Mouse (Mus musculus): ENCODE measurements around the gene Sprr2e. TPM values are rescaled to one million over a fixed set of nuclear protein-coding genes. Genes with fewer than 3 reads are reported as not detected.

Gene Sprr2e
- polyA plus RNA-seq (2012; rRNA removed), result not detected in 2 replicates

DNA sequence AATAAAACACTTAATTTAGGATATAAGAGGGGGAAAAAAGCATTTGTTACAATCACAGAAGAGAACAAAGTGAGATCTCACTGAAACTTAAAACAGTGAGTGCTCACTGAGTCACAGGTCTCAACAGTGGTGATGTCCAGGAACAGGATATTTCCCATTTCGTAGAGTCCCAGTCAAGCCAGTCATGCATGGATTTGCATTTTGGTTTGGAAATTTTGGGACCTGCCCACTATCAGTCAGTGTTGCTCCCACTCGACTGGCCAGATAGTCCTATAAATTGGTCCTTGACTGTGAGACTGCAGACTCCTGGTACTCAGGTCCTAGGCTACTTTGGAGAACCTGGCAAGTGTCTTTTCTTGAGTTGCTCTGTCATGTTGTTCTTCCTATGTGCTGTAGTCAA is at the start of gene Sprr2e:
Sprr2e (plus strand) TSS at position 301 of the 400 bp plus-strand sequence.
- no peak within 1 kb of the TSS for H3K27ac ChIP-seq (ENCODE audit: control insufficient read depth, insufficient read depth, low read depth, low read length)
- H3K4me1 ChIP-seq (ENCODE audit: control insufficient read depth, insufficient read depth, low read length), result no peaks in the 10 kb centered on the region
- H3K36me3 ChIP-seq (ENCODE audit: control insufficient read depth, insufficient read depth, low read length), result no peaks in the 10 kb centered on the region
- no peaks in the 10 kb centered on the region for H3K27me3 ChIP-seq (ENCODE audit: control insufficient read depth, insufficient read depth, low read length)
- TF ChIP-seq CTCF (IDR thresholded peaks at IDR 0.05; ENCODE audit: control insufficient read depth, insufficient read depth, insufficient replicate concordance, low read depth, low read length) (no peak), POLR2A (IDR thresholded peaks at IDR 0.05; ENCODE audit: control insufficient read depth, low read depth, low read length) (no peak)
- H3K4me3 ChIP-seq (ENCODE audit: control insufficient read depth, low read depth, low read length), result no peak within 1 kb of the TSS

DNA sequence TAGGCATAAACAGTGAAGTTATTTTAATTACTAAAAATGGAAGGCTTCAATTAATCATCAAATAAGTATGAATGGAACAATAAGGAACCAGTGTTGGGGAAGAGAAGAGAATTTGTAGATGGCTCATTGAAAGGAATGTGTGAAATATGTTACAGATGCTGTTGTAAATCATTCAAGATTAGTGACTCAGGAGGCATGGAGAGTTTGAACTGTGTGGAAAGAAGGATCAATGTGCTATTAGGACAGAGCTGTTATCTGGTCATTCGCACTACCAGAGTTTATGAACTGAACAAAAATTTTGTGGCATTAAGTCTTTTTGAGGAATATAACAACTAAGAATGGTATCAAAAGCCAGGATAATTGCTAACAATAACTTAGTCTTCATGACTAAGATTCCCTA is 44.5 kb upstream of the Sprr2e start:
- Histone ChIP-seq H3K27me3 (ENCODE audit: control insufficient read depth, insufficient read depth, low read length) (no peaks in the 10 kb centered on the region), H3K4me3 (ENCODE audit: control insufficient read depth, low read depth, low read length) (no peak overlapping the region), H3K27ac (ENCODE audit: control insufficient read depth, insufficient read depth, low read depth, low read length) (no peak overlapping the region), H3K36me3 (ENCODE audit: control insufficient read depth, insufficient read depth, low read length) (no peaks in the 10 kb centered on the region), H3K4me1 (ENCODE audit: control insufficient read depth, insufficient read depth, low read length) (no peaks in the 10 kb centered on the region)
- TF ChIP-seq POLR2A (IDR thresholded peaks at IDR 0.05; ENCODE audit: control insufficient read depth, low read depth, low read length) (no peak), CTCF (IDR thresholded peaks at IDR 0.05; ENCODE audit: control insufficient read depth, insufficient read depth, insufficient replicate concordance, low read depth, low read length) (no peak)

DNA sequence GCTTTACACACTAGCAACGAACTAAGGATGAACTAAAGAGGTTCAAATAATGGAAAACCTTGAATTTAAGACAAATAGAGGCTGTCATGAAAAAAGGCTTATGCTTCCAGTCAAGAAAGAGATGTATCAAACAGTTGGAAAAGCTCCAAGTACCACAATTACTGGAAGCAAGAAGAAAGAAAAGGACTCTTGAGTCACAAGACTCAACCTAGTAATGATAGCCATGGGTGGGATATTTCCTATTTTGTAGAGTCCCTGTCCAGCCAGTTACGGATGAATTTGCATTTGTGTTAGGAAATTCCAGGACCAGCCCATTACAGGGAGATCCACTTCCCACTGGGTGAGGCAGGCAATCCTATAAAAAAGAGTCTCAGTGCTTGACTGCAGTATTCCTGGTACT is 35.6 kb upstream of the Sprr2e start, which contains the start of gene Sprr2b:
Sprr2b (plus strand) TSS at position 301 of the 400 bp plus-strand sequence.
- Histone ChIP-seq H3K27ac (ENCODE audit: control insufficient read depth, insufficient read depth, low read depth, low read length) (no peak within 1 kb of the TSS), H3K4me1 (ENCODE audit: control insufficient read depth, insufficient read depth, low read length) (no peaks in the 10 kb centered on the region), H3K4me3 (ENCODE audit: control insufficient read depth, low read depth, low read length) (no peak within 1 kb of the TSS), H3K36me3 (ENCODE audit: control insufficient read depth, insufficient read depth, low read length) (no peaks in the 10 kb centered on the region), H3K27me3 (ENCODE audit: control insufficient read depth, insufficient read depth, low read length) (no peaks in the 10 kb centered on the region)
- no peak for TF ChIP-seq CTCF (IDR thresholded peaks at IDR 0.05; ENCODE audit: control insufficient read depth, insufficient read depth, insufficient replicate concordance, low read depth, low read length)
- no peak for TF ChIP-seq POLR2A (IDR thresholded peaks at IDR 0.05; ENCODE audit: control insufficient read depth, low read depth, low read length)

DNA sequence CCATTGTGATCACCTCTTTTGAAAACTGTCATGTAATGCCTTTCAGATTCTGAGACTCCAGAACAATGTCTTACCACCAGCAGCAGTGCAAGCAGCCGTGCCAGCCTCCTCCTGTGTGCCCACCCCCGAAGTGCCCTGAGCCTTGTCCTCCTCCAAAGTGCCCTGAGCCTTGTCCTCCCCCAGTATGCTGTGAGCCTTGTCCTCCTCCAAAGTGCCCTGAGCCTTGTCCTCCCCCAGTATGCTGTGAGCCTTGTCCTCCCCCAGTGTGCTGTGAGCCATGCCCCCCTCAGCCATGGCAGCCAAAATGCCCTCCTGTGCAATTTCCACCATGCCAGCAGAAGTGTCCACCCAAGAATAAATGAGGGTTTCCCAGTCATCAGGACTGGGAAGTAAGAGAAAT is 34.6 kb upstream of the Sprr2e start:
- no peak overlapping the region for H3K4me3 ChIP-seq (ENCODE audit: control insufficient read depth, low read depth, low read length)
- no peaks in the 10 kb centered on the region for H3K4me1 ChIP-seq (ENCODE audit: control insufficient read depth, insufficient read depth, low read length)
- no peak overlapping the region for H3K27ac ChIP-seq (ENCODE audit: control insufficient read depth, insufficient read depth, low read depth, low read length)
- TF ChIP-seq POLR2A (IDR thresholded peaks at IDR 0.05; ENCODE audit: control insufficient read depth, low read depth, low read length), result no peak
- no peak for TF ChIP-seq CTCF (IDR thresholded peaks at IDR 0.05; ENCODE audit: control insufficient read depth, insufficient read depth, insufficient replicate concordance, low read depth, low read length)
- no peaks in the 10 kb centered on the region for H3K36me3 ChIP-seq (ENCODE audit: control insufficient read depth, insufficient read depth, low read length)
- H3K27me3 ChIP-seq (ENCODE audit: control insufficient read depth, insufficient read depth, low read length), result no peaks in the 10 kb centered on the region

DNA sequence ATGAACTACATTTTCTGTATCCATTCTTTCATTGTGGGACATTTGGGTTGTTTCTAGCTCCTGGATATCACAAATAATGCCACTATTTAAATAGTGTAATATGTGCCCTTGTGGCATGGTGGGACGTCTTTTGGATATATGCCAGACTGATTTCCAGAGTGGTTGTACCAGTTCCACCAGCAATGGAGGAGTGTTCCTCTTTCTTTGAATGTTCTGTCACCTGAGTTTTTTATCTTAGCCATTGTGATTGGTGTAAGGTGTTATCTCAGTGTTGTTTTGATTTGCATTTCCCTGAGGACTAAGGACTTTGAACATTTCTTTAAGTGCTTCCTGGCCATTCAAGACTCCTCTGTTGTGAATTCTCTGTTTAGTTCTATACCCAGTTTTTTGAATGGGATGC is 15.7 kb upstream of the Sprr2e start:
- Histone ChIP-seq H3K4me3 (ENCODE audit: control insufficient read depth, low read depth, low read length) (no peak overlapping the region), H3K4me1 (ENCODE audit: control insufficient read depth, insufficient read depth, low read length) (no peaks in the 10 kb centered on the region), H3K27ac (ENCODE audit: control insufficient read depth, insufficient read depth, low read depth, low read length) (no peak overlapping the region), H3K36me3 (ENCODE audit: control insufficient read depth, insufficient read depth, low read length) (no peaks in the 10 kb centered on the region), H3K27me3 (ENCODE audit: control insufficient read depth, insufficient read depth, low read length) (no peaks in the 10 kb centered on the region)
- TF ChIP-seq CTCF (IDR thresholded peaks at IDR 0.05; ENCODE audit: control insufficient read depth, insufficient read depth, insufficient replicate concordance, low read depth, low read length) (no peak), POLR2A (IDR thresholded peaks at IDR 0.05; ENCODE audit: control insufficient read depth, low read depth, low read length) (no peak)

DNA sequence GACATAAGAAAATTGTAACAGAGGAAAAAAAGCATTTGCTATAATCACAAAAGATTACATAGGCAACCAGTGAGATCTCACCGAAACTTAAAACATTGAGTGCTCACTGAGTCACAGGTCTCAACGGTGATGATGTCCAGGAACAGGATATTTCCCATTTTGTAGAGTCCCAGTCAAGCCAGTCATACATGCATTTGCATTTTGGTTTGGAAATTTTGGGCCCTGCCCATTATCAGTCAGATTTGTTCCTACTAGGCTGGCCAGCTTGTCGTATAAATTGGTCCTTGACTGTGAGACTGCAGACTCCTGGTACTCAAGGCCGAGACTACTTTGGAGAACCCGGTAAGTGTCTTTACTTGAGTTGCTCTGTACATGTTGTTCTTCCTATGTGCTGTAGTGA is 13.1 kb upstream of the Sprr2e start, which contains the start of gene Sprr2d:
Sprr2d (plus strand) TSS at position 301 of the 400 bp plus-strand sequence.
- H3K27me3 ChIP-seq (ENCODE audit: control insufficient read depth, insufficient read depth, low read length), result no peaks in the 10 kb centered on the region
- TF ChIP-seq POLR2A (IDR thresholded peaks at IDR 0.05; ENCODE audit: control insufficient read depth, low read depth, low read length) (no peak), CTCF (IDR thresholded peaks at IDR 0.05; ENCODE audit: control insufficient read depth, insufficient read depth, insufficient replicate concordance, low read depth, low read length) (no peak)
- H3K4me1 ChIP-seq (ENCODE audit: control insufficient read depth, insufficient read depth, low read length), result no peaks in the 10 kb centered on the region
- H3K36me3 ChIP-seq (ENCODE audit: control insufficient read depth, insufficient read depth, low read length), result no peaks in the 10 kb centered on the region
- H3K4me3 ChIP-seq (ENCODE audit: control insufficient read depth, low read depth, low read length), result no peak within 1 kb of the TSS
- no peak within 1 kb of the TSS for H3K27ac ChIP-seq (ENCODE audit: control insufficient read depth, insufficient read depth, low read depth, low read length)

DNA sequence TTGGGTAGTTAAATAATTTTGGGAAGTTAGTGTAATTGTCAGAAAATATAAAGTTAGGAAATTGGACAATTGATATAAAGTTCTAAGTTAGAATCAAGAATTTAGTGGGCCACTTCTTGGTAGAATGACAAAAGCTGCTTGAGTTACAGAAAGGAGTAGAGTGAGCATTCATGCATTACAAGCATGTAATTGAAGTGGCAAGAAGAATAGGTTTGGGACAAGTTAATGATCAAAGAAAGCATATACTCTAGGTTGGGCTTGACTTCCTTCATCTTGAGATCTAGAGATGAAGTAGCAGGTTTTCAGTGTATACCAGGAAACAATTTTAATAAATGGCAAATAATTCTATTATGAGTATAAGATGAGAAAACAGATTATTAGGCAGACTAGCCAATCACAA is 9.7 kb downstream of the Sprr2e start:
- H3K27me3 ChIP-seq (ENCODE audit: control insufficient read depth, insufficient read depth, low read length), result no peaks in the 10 kb centered on the region
- no peaks in the 10 kb centered on the region for H3K36me3 ChIP-seq (ENCODE audit: control insufficient read depth, insufficient read depth, low read length)
- no peak overlapping the region for H3K4me3 ChIP-seq (ENCODE audit: control insufficient read depth, low read depth, low read length)
- H3K4me1 ChIP-seq (ENCODE audit: control insufficient read depth, insufficient read depth, low read length), result no peaks in the 10 kb centered on the region
- no peak for TF ChIP-seq CTCF (IDR thresholded peaks at IDR 0.05; ENCODE audit: control insufficient read depth, insufficient read depth, insufficient replicate concordance, low read depth, low read length)
- TF ChIP-seq POLR2A (IDR thresholded peaks at IDR 0.05; ENCODE audit: control insufficient read depth, low read depth, low read length), result no peak
- H3K27ac ChIP-seq (ENCODE audit: control insufficient read depth, insufficient read depth, low read depth, low read length), result no peak overlapping the region

DNA sequence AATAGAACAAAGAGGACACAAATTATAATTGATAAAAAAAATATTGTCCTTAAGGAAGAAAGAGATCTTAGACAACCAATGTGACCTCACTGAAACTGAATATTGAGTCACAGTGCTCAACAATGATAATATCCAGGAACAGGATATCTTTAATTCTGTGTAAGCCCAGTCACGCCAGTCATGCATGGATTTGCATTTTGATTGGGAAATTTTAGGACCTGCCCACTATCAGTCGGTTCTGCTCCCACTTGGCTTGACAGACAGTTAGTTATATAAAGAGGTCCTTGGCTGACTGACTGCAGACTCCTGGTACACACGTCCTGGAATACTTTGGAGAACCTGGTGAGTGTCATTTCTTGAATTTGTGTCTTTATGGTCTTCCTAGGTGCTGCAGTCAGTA is 12.9 kb downstream of the Sprr2e start, which contains the start of gene Sprr2f:
Sprr2f (plus strand) TSS at position 301 of the 400 bp plus-strand sequence.
- TF ChIP-seq CTCF (IDR thresholded peaks at IDR 0.05; ENCODE audit: control insufficient read depth, insufficient read depth, insufficient replicate concordance, low read depth, low read length) (no peak), POLR2A (IDR thresholded peaks at IDR 0.05; ENCODE audit: control insufficient read depth, low read depth, low read length) (no peak)
- no peak within 1 kb of the TSS for H3K4me3 ChIP-seq (ENCODE audit: control insufficient read depth, low read depth, low read length)
- no peak within 1 kb of the TSS for H3K27ac ChIP-seq (ENCODE audit: control insufficient read depth, insufficient read depth, low read depth, low read length)
- H3K36me3 ChIP-seq (ENCODE audit: control insufficient read depth, insufficient read depth, low read length), result no peaks in the 10 kb centered on the region
- H3K4me1 ChIP-seq (ENCODE audit: control insufficient read depth, insufficient read depth, low read length), result no peaks in the 10 kb centered on the region
- H3K27me3 ChIP-seq (ENCODE audit: control insufficient read depth, insufficient read depth, low read length), result no peaks in the 10 kb centered on the region
